Mouse (Mus musculus) v-Abl transformed pro-B cells (cell line): ENCODE data around the gene Olfr1359.

Experiments used
- in situ Hi-C, 2 experiments: fragments of 400-800 bp; cut with MboI; formaldehyde crosslinking; loops; one replicate each; pipeline ENCODE4 v1.15.1; 2025; ENCODE audit not compliant: unreplicated experiment in 2 of 2

The Olfr1359 gene

DNA sequence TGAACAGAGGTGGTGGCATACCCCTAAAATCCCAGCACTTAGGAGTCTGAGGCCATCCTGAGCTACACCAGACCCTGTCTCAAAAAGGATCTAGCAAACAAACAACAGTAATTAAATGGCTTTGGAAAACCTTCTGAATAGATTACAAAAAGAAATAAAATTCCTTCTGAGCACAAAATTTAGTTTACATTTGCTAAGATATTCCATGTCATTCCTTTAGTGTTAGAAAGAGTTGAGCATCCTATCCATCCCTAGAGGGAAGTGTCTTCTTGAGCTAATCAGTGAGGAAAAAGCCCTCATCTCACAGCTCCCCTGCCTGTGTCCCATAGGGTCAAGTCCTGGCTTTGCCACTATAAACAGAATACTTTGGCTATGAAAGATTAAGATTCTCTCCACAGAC lies at the start of gene Olfr1359:
Olfr1359 (plus strand) TSS at position 301 of the 400 bp plus-strand sequence.
- in situ Hi-C loops = no loop called here

GRCm38 (mm10) chr13:21663286-21663685 lies 34.6 kb upstream of the Olfr1359 start, which contains the start of gene Olfr1361:
Gene Olfr1361 (minus strand): TSS chr13:21663386.
- in situ Hi-C loops = no loop called here

- in situ Hi-C loops = no loop called here
Observed at GRCm38 (mm10) chr13:21677305-21677704, 20.6 kb upstream of the Olfr1359 start, which contains the start of gene Olfr1360. Gene Olfr1360 (minus strand): TSS chr13:21677405.

GRCm38 (mm10) chr13:21706669-21707068 lies 8.8 kb downstream of the Olfr1359 start:
- in situ Hi-C loops = loop anchor here (10.0 to 25.0 kb wide), 3 partner anchors 194 to 1731 kb away; partner anchors contain the start of genes Gm11273 (in 1 of the 2) and Zkscan3 (in 1 of the 2)

DNA sequence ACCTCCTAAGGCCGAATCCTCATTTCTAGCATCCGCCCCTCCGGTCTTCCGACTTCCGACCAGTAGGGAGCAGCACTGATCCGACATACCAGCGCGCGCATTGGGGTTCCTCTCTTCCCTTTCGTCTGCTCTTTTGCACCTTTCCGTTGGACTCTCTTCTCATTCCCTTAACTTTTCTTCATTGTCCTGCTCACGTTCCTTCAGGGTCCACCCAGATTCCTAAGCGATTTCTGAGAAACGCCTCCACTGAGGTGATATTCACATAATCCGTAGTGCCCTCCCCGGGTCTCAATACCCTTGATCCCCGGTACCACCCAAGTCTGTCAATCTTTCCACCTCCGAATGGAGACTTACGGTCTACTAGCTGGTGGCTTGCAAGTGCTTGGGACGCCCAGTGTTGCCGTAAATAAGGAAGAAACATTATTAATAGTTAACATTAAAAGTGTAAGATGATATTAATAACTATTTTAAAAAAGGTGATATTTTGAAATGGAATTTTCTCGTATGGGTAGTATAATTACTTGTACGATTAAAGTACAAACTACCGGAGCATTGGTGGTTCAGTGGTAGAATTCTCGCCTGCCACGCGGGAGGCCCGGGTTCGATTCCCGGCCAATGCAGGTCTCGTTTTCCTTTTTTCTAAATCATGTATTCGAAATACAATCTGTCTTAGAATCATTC lies 12.3 kb downstream of the Olfr1359 start:
- in situ Hi-C loops = loop anchor here (5.0 to 25.0 kb wide), 9 partner anchors 75 to 1807 kb away; partner anchors contain the start of genes Gm11273 (in 1 of the 2), Hist1h1b (in 1 of the 2), Hist1h2an (in 1 of the 2) and Hist1h2bp (in 1 of the 2)

GRCm38 (mm10) chr13:21710821-21711525 lies 13.1 kb downstream of the Olfr1359 start:
- in situ Hi-C loops = loop anchor here (5.0 to 25.0 kb wide), 9 partner anchors 74 to 1806 kb away; partner anchors contain the start of genes Gm11273 (in 1 of the 2), Hist1h1b (in 1 of the 2), Hist1h2an (in 1 of the 2) and Hist1h2bp (in 1 of the 2)

- in situ Hi-C loops = loop anchor here (5.0 to 25.0 kb wide), 9 partner anchors 73 to 1806 kb away; partner anchors contain the start of genes Gm11273 (in 1 of the 2), Hist1h1b (in 1 of the 2), Hist1h2an (in 1 of the 2) and Hist1h2bp (in 1 of the 2)
Observed at GRCm38 (mm10) chr13:21711698-21712097, 13.8 kb downstream of the Olfr1359 start.

GRCm38 (mm10) chr13:21714725-21715124 lies 16.8 kb downstream of the Olfr1359 start:
- in situ Hi-C loops = loop anchor here (5.0 to 25.0 kb wide), 9 partner anchors 70 to 1803 kb away; partner anchors contain the start of genes Gm11273 (in 1 of the 2), Hist1h1b (in 1 of the 2), Hist1h2an (in 1 of the 2) and Hist1h2bp (in 1 of the 2)

DNA sequence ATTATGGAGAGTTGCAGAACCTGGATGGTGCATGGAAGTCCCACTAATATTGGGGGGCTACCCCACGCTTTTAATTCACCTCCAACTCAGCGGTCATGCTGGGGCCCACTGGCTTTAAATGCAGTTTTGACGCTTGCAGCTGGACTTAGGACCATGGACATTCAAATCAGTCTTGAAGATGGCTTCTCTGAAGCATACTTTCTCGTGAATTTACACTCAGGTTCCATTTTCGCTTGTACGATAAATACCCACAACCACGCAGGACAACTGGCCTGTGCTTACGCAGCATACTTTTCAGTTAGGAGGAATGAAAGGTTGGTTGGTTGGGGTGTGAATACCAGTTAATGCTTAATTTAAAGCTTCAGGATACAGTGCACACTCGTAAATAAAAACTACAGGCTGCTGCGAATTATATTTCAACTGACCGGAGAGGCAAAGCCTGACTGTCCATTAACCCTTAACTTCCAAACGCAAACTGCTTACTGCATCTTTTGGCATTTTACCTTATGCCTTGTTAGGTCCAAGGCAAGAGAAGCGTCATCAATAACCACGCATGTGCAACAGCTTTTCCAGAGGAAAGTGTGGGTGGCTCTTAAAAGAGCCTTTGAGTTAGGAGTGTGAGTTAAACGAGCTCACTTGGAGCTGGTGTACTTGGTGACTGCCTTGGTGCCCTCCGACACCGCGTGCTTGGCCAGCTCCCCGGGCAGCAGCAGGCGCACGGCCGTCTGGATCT lies 17.4 kb downstream of the Olfr1359 start:
- in situ Hi-C loops = loop anchor here (10.0 to 25.0 kb wide), 5 partner anchors 70 to 1722 kb away; partner anchors contain the start of genes Gm11273 (in 1 of the 2), Hist1h1b (in 1 of the 2), Hist1h2an (in 1 of the 2) and Hist1h2bp (in 1 of the 2)

- in situ Hi-C loops = loop anchor here (10.0 to 25.0 kb wide), 5 partner anchors 69 to 1721 kb away; partner anchors contain the start of genes Gm11273 (in 1 of the 2), Hist1h1b (in 1 of the 2), Hist1h2an (in 1 of the 2) and Hist1h2bp (in 1 of the 2)
Observed at GRCm38 (mm10) chr13:21715864-21716539, 18.1 kb downstream of the Olfr1359 start, which contains the start of the genes Hist1h2bl and Hist1h2ai. Gene Hist1h2bl (minus strand): TSS chr13:21716143. Gene Hist1h2ai (plus strand): TSS chr13:21716422.

DNA sequence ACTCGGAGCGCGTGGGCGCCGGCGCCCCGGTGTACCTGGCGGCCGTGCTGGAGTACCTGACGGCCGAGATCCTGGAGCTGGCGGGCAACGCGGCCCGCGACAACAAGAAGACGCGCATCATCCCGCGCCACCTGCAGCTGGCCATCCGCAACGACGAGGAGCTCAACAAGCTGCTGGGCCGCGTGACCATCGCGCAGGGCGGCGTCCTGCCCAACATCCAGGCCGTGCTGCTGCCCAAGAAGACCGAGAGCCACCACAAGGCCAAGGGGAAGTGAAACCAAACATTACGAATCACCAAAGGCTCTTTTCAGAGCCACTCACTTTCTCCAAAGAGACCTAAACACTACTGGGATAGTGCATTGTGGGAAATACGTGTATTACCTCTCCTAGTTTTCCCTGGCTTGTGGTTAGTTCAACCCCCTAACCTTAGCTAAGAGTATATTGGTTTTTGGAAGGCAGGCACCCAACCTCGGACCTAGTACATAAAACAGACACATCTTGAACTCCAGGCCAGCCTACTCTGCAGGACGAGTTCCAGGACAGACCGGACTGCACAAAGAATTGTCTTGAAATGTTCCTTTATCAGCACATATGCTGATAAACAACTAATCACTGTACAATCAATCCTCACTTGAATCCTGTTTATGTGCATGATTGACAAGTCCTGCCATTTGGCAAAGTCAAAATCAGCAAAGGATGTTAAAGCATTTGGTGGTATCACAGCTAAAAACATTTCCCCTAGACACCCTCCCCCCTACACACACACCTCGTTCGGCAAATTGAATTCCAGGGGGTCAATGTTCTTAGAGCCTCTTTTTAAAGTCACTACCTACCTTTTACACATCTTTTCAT lies 18.9 kb downstream of the Olfr1359 start:
- in situ Hi-C loops = loop anchor here (10.0 to 25.0 kb wide), 5 partner anchors 68 to 1721 kb away; partner anchors contain the start of genes Gm11273 (in 1 of the 2), Hist1h1b (in 1 of the 2), Hist1h2an (in 1 of the 2) and Hist1h2bp (in 1 of the 2)

GRCm38 (mm10) chr13:21717397-21718357 lies 19.8 kb downstream of the Olfr1359 start, which contains the start of gene Hist1h3h:
Gene Hist1h3h (plus strand): TSS chr13:21717659.
- in situ Hi-C loops = loop anchor here (10.0 to 25.0 kb wide), 5 partner anchors 67 to 1720 kb away; partner anchors contain the start of genes Gm11273 (in 1 of the 2), Hist1h1b (in 1 of the 2), Hist1h2an (in 1 of the 2) and Hist1h2bp (in 1 of the 2)

GRCm38 (mm10) chr13:21718381-21719080 lies 20.6 kb downstream of the Olfr1359 start:
- in situ Hi-C loops = loop anchor here (10.0 to 25.0 kb wide), 5 partner anchors 66 to 1719 kb away; partner anchors contain the start of genes Gm11273 (in 1 of the 2), Hist1h1b (in 1 of the 2), Hist1h2an (in 1 of the 2) and Hist1h2bp (in 1 of the 2)

GRCm38 (mm10) chr13:21721107-21721756 lies 23.3 kb downstream of the Olfr1359 start:
- in situ Hi-C loops = loop anchor here (5.0 to 25.0 kb wide), 3 partner anchors 209 to 1716 kb away; partner anchors contain the start of gene Gm11273 (in 1 of the 2)
